Mouse (Mus musculus): Measurements from ENCODE around the gene Mrm3.

Mrm3 gene

DNA sequence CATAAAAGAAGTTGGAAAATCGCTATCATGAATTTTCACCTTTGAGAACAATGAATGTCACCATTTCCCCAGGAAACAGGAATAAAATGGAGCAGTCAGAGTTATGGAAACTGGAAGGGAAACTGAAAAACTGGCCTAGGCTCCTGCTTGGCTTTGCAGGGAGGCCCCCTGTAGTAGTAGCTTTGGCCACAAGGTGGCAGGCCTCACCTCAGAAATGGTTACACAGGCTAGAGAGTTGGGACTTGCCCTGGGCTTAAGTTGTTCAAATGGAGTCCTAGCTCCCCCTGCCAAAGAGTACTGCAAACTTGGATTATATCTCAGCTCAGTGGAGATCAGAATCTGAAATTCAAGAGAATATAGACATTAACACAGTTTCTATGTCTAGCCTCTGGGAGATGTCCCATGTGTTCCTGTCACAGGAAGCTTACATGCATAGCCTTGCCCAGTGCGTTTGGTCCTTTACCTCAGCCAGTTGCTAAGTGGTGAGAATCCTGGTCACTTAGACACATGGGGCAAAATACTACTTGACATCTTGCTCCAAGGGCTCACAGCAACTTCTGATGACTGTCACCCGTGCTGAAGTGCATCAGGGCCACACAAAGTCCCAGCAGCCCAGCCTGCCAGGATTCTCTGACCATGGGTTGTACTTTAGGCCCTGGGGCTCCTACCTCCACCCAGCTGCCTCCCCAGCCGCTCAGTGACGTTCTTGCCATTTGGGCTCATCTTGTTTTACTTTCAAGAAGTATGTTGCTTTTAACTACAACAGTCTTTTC, 9.8 kb downstream of the Mrm3 start:
- DNase-seq (ENCODE audit: low read depth), result peak; percentile 82

DNA sequence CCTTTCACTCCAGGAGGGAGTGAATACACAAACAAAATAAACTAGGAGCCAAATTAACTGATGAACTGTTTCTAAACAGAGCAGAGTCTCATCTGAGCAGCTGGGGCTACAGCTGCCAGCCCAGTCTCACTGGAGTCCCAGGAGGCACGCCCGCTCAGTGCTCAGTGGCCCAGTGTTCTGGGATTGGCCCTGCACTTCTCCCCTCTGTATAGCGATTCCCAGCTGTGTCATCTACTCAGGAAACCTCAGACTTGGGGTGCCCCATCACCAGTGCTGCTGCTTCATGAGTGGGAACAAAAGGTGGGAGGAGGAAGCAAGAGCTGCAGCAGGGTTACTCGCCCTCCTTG, 10.4 kb downstream of the Mrm3 start:
- DNase-seq (ENCODE audit: low read depth), result no peak

DNA sequence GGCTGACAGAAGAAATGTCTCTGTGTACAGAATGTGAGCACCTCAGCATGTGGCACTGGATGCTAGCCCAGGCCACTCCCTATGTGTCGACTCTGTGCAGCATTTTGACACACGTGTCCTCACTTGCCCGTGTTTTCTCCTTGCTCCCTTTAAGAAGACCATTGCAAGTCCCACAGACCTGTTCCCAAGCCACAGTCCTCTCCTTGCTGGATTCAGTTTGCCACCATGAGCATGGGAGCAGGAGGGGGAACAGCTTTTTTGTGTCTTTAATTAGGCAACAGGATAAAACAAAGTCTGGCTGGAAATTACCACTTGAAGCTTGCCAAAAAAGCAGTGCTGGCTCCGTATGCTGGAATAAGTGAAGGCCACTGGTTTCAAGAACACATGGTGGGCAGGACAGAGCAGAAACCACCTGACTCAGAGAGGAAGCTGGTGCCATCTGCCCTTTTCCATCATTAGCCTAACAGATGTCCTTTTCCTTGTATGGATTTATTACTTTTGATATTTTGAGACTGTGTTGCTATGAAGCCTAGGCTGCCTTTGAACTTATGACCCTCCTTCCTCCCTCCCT, 12.0 kb downstream of the Mrm3 start:
- DNase-seq (ENCODE audit: low read depth), result no peak

DNA sequence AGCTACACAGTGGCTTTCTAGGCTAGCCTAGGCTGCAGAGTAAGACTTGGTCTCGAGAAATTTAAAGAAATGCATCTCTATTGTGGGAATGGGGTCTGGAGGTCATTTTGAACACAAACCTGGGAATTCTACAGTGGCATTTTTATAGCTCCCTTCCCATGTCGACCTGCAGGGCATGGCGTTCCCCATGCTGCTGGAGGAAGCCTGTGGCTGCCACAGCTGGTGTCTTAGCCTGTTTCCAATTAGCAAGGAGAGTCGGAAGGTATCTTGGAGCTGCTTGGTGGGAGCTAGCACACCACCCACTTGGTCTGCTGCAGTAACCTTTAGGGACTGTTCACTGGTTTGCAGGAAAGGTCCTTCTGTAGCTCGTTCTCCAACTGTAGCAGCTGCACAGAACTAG, 12.6 kb downstream of the Mrm3 start:
- no peak for DNase-seq (ENCODE audit: low read depth)

DNA sequence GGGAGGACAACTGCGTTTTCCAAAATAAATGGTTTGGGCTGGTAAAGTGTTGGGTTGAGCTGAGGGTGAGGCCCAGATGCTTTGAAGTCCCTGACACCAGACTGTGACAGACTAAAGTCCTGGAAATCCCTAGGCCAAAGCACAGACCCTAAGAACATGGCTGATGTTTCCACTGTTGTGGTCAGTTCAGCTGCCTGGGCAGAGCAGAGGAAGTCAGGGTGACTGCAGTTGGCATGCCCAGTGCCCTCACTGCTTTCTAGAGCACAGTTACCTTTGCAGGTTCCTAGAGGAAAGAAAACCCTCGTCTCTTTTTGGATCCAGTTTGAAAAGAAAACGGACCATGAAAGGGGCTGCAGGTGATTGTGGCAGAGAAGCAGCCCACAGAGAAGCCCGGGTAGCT, 13.9 kb downstream of the Mrm3 start:
- DNase-seq (ENCODE audit: low read depth), result no peak

DNA sequence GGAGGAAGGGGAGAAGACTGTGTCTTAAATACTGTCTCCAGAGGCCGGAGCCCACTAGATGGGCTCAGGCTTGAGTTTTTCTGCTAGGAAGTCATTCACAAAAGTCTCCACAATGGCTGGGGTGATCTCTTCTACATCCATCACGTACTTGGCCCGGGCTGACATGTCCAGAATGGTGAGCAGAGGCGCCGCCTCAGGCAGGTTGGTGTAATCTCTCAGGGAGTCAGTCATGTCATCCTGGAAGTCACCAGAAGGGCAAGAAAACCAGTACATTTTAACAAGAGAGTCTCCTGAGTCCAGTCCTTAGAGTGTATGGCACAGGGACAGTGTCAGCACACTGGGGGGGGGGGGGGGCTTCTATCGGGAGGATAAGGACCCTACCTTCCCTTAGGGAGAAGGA, 15.0 kb downstream of the Mrm3 start:
- DNase-seq (ENCODE audit: low read depth), result no peak

DNA sequence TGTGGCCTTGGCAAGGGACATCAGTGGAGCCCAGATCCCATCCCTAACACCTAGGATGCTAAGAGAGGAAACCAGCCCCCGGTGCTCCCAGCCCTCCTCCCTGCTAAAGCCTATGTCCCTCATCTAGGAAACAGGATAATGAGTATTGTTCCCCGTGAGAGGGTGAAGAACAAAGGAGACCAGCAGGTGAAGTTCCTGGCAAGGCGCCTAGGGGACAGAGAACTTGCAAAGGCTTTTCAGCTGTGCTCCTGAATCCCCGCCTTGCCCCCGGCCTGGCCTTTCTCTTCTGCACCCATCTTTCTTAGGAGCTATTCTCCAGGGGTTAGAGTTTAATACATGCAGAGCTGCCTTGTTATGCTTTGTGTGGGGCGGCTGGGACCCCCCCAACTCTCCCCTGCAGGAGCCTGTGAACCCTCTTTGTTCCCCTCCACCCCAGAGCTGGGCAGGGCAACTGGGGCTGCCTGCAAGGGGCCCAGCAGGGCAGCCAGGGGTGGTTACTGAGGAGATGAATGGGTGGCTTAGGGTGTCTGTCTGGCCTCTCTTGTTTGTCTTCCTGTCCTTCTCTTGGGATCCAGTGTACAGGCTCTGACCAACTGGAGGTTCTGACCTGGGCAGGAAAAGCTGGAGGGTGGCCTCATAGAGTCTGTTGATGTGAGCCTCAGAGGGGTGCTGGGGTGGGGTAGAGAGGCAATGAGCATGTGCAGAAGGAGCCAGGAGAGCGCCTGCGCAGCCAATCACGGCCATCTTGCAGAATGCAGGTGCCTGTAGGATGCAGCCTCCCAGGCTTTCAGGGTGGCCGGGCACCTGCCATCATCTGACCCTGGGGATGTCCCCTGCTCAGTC, 16.9 kb downstream of the Mrm3 start:
- no peak for DNase-seq (ENCODE audit: low read depth)

DNA sequence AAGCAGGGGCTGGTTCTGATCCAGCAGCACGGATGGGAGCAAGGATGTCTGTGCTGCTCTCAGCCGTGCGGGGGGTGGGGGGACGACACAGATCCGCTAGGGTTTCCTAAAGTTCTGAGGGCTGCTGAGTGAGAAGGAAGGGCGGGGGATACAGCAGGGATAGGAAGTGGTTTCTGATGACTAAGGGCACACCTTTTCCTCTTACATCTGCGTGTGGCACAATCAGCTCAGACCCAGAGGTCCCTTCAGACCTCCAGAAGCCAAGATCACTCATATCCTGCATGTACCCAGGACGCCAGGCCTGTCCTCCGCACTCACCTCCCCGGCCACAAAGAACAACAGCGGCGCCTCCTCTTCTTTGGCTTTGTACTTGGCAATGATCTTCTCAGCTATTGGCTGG, 17.7 kb downstream of the Mrm3 start:
- peak; percentile 98 for DNase-seq (ENCODE audit: low read depth)

DNA sequence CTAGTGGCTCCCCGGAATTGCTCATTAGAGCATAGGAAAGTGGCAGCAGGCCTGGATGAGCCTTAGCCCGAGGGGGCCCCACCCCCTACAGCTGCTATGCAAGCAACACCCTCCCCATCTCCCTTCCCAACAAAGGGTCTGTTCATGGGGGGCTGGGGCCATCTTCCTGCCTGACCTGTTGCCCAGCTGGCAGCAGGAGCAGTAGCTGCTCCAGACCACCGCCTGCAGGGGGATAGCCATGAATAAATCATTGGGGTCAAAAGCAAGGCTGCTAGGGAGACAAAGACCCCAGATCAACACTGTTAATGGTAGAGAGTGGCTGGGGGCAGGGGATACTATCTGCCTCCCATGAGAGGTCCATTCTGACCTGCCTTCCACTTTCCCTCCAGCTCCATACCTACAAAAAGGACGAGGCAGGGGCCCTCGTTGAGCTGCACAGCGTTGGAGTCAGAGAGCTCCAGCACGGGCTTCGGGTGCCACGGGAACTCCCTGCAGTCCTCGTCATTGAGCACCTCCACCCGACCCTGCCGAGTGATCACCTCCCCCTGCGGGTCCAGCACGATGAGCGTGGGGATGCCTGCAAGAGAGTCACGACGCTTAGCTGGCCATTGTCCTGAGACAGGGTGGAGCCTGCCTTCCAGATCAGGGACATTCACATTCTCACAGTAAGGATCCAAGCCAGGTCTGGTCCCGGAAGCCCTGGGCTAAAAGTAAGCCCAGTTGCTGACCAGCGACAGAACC, 19.3 kb downstream of the Mrm3 start:
- DNase-seq (ENCODE audit: low read depth), result no peak

DNA sequence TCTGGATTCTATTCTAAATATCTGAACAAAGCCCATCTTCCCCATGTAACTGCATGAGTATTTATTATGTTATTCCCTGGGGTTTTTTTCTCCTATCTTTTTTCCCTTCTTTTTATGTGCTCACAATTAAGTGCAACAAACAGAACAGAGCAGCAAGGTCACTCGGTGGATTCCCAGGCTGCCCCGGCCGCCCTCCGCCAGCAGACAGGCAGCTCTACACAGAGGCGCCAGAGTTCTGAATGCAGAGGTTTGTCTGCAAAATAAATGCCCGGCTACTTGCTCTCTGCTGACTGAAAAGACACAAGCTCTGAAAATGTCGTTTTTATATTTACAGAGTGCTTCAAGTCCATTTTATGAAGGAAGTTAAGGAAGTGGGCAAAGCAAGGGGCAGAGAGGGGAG, 24.0 kb downstream of the Mrm3 start:
- DNase-seq (ENCODE audit: low read depth), result no peak

DNA sequence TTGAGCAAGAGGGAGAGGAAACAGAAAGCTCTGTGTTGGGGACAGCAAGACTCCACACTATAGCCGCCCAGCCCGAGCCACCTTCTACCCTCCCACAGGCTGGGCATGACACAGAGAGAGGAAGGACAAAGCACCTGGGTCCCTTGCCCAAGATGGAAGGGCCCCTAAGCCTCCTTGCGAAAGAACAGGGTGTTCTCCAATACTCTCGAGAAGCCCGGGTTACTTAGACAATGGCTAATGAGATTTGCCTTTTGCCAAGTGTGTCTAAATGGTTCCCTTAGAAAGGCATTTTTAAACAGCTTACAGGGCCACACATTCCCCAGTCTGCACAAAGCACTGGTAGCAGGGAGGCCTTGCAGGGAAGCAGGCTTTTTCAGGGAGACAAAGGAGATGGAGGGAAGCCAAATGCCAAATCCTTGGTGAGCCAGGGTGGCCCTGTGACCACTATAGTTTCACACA, 24.5 kb downstream of the Mrm3 start:
- no peak for DNase-seq (ENCODE audit: low read depth)

DNA sequence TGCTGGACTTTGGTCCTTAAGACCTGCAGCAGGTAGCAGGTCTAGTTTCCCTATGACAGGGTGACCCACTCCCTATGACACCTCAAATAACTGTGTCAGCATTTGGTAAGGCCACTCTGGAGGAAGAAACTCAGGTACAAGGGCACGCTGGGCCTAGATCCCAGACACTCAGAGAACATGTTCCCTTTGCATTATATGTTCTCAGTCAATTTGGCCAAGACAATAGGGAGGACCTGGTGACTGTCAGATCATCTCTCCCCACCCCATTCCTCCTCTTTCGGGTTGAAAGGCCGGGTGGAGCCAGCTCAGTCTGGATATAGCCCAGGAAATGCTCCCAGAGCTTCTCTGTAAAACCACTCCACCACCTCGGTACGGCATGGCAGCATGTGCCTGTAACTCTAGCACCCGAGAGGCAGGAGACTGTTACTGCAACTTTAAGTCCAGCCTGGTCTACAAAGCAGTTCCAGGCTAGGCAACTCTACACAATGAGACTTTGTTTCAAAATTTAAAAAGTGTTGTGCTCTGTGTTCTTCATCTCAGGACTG, 25.1 kb downstream of the Mrm3 start:
- no peak for DNase-seq (ENCODE audit: low read depth)

DNA sequence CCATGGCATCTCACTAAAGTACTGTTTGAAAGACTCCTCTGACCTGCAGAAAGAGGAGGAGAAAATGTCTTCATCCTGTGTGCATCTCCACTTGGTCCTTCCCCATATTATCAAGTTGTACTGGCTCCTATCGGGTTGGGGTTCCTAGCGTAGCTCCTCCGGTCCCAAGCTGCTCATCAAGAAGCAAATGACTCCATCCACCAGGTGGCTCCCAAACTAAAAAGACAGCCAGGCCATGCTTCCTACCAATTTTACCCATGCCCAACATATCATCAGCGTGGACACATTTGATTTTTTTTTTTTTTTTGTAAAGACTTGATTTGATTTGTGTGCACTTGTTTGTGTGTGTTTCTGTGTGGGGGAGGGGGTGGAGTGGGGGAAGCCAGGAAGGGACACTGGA, 28.9 kb downstream of the Mrm3 start:
- DNase-seq (ENCODE audit: low read depth), result peak; percentile 29

DNA sequence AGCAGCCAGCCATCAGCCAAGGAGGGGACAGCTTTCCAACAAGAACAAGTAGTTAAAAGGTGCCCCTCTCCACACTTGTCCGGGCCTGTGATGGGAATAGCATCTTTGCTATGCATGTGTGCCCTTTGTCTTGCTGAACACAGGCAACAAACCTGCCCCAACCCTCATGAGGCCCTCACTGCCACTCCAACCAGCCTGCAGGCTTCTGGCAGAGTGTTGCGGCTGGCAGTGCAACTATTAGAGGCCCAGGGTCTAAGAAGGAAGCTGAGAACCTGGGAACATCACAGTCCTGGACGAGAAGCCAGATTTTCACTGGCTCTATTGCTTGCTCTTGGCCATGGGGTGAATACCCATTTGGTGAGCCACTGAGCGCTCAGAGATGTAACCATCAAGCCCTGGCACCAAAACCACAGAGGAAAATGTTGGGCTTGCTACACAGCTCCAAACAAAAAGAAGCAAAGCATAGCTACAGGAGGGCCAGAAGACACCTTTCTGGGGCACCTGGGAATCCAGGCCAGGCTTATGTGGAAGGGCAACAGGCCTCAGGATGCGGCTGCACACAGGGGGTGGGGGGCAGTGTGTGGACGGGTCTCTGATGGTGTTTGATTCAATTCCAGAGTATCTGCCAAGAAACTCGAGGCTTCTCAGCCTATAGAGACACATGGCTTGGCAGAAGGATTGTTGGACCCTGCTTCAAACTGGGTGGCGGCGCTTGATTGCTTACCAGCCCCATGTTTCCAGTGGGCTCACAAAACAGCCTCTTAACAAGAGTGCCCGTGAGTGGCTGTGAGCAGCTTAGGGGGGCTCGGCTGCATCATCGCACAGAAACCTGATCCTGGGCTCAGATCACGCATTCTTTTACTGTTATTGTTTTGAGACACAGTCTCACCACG, 35.7 kb downstream of the Mrm3 start:
- no peak for DNase-seq (ENCODE audit: low read depth)

DNA sequence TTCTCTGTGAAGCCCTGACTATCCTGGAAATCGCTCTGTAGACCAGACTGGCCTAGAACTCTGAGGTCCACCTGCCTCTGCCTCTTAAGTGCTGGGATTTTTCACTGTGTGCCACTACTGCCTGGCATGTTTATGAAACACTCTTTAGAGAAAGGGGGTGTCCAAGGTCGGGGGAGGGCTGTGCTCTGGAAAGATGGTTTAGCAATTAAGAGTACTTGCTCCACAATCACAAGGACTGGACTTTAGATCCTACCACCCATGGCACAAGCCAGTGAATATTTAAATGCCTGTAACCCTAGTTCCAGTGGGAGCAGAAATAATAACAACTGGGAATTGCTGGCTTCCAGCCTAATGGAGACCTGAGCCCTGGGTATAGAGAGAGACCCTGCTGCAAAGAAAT, 36.5 kb downstream of the Mrm3 start:
- no peak for DNase-seq (ENCODE audit: low read depth)

DNA sequence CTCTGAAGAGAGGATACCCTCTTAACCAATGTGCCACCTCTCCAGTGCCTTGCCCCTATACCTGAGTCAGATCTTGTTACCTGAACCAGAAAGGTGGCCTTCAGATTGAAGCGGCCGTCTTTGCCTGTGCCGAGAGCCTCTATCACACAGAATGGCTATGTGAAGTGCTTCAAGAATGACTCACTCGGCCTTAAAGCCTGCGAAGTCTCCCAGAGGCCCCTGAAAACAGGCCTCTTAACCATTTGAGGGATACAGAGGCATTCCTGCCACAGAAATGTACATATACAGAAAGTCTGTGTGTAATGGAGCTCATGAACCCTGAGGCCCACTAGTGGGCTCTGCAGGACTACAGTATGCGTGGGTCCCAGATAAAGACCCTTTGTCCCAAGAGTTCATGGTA, 40.3 kb downstream of the Mrm3 start:
- no peak for DNase-seq (ENCODE audit: low read depth)

DNA sequence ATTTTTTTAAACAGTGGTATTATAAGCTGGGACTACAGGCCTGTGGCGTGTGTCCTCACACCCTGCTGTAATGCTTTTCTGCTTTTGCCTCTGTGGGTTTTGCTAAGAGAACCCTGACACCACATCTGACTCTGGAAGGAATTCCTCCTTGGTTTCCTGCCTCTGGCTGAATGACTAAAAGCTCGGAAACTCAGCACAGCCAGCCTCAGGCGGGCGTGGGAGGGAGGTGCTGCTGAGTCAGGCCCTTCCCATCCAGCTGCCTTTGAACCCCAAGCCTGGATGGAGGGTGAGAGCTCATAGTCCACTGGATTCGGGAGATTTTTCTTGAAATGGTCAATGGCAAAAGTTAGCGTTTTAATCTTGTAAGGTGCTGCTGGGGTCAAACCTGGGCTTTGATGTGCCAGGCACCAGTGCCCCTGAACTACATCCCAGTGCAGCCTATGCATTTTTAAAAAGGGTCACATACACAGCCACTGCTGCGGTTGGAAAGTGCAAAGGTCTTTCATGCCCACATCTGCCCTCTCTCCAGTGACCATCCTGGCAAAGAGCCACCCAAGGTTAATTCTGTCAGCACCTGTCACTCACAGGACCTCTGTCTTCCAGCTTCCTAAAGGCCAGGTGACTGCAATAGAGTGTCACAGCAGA, 42.0 kb downstream of the Mrm3 start:
- DNase-seq (ENCODE audit: low read depth), result peak; percentile 80

DNA sequence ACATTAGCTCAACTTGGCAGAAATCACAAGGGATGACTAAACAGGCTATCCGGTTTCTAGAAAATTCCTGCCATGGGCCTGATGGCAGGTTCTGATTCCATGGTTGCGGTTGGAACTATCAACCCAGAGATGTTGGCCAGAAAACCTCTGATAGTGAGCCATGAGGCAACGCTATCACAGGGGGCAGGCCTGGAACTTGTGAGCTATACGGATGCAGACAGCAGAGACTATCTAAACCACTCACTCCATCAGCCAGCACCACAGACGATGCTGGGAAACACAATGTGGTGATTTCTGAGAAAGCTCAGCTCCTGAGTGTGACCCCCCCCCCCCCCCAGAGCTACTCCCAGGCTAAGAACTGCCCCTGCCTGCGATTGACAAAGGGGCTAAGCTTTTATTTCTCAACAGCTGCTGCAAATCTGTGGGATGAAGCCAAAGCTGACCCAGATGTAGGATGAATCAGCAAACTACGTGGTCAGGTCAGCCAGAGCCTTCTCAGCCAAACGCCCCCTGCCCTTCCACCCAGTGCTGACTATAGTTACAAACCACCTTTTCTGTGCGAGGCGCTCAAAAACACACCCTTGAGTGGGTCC, 43.1 kb downstream of the Mrm3 start:
- DNase-seq (ENCODE audit: low read depth), result peak; percentile 58

DNA sequence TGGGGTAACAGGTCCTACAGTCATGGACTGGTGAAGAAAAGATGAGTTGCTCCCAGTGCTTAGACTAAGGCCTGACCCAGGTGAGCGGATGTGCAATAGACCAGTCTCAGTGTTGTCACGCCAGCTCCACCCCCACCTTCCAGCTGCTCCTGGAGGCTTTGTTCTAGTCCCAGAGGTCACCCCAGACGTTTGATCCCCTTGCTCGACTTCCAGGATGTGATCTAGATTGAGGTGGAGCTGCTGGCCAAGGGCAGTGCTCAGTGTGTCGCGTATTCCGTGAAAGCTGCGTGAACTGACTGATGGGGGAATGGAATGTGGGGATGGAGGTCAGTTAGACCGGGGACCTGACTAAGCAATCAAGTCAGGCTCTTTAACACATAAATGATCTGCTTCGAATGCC, 43.8 kb downstream of the Mrm3 start:
- no peak for DNase-seq (ENCODE audit: low read depth)

DNA sequence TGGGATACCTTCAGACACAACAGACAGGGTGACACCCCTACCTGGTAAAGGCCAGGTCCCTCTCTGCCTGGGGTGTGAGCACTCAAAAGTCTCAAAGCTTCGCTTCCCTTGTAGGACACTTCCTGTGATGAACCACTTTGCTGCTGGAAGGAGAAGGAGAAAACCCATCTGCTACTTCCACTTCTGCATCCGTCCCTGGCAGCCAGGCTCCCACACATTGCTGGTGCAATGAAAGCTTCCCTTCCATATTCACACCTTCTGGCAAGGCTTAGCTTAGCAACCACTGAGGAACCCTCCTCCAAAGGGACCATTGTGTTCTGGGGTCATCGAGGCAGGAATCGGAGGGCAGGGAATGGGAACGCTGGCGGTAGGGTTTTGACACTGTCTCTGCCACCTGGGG, 45.1 kb downstream of the Mrm3 start:
- DNase-seq (ENCODE audit: low read depth), result no peak

Measured in 416B (cell line).